Mouse (Mus musculus) embryonic facial prominence, embryonic 13.5 days (tissue): Measurements from ENCODE around the gene Fgb. TPM values are rescaled to one million over a fixed set of nuclear protein-coding genes. Genes with fewer than 3 reads are reported as not detected.

Source experiments
- ATAC-seq: fragments of 200-750 bp; cut with Nextera tagmentation; 2 replicates; pipeline ENCODE4 v1.8.0; 2017; ENCODE audit warnings: low read depth; ENCODE audit not compliant: insufficient number of reproducible peaks, insufficient read depth, low FRiP score, low TSS enrichment
- H3K27ac ChIP-seq: fragments of 300-500 bp; sonication (generic); 2 replicates; pipeline ENCODE4 v1.5.1; 2015; ENCODE audit warnings: moderate library complexity, mild to moderate bottlenecking, inconsistent platforms
- H3K27me3 ChIP-seq: fragments of 300-500 bp; sonication (generic); 2 replicates; pipeline ENCODE4 v1.6.1; 2015; ENCODE audit warnings: mild to moderate bottlenecking, inconsistent platforms
- H3K36me3 ChIP-seq: fragments of 300-500 bp; sonication (generic); 2 replicates; pipeline ENCODE4 v1.6.1; 2015; ENCODE audit warnings: mild to moderate bottlenecking, inconsistent platforms
- H3K4me1 ChIP-seq: fragments of 300-500 bp; sonication (generic); 2 replicates; pipeline ENCODE4 v1.6.1; 2015; ENCODE audit warnings: inconsistent platforms
- H3K4me2 ChIP-seq: fragments of 300-500 bp; sonication (generic); 2 replicates; pipeline ENCODE4 v1.6.1; 2015; ENCODE audit warnings: moderate library complexity, mild to moderate bottlenecking, inconsistent platforms
- H3K4me3 ChIP-seq: fragments of 300-500 bp; sonication (generic); 2 replicates; pipeline ENCODE4 v1.5.1; 2015; ENCODE audit warnings: mild to moderate bottlenecking, inconsistent platforms
- H3K9ac ChIP-seq: fragments of 300-500 bp; sonication (generic); 2 replicates; pipeline ENCODE4 v1.6.1; 2015; ENCODE audit warnings: mild to moderate bottlenecking, inconsistent platforms
- H3K9me3 ChIP-seq: fragments of 300-500 bp; sonication (generic); 2 replicates; pipeline ENCODE4 v1.6.1; 2016; ENCODE audit warnings: inconsistent platforms
- WGBS: fragments of 180-500 bp; shearing (Covaris S2); methylation state at CpG from one replicate; pipeline ENCODE4 v1.1.7; 2015; ENCODE audit warnings: mixed read lengths; 5-methylcytosine and 5-hydroxymethylcytosine counted together
- polyA plus RNA-seq: library from polyadenylated mRNA; unstranded; fragments of >200 nt; fragmentation: Nextera tagmentation; extraction: Ambion mirVana; gene quantifications from 2 replicates; pipeline ENCODE4 v1.2.1, GENCODE M21; 2015

Fgb gene
- polyA plus RNA-seq, 1 experiment from 2014 or later: not detected

- no peak within 1 kb of the TSS for H3K9ac ChIP-seq
- no peak within 1 kb of the TSS for H3K4me2 ChIP-seq
- no peaks in the 10 kb centered on the region for H3K36me3 ChIP-seq
- H3K4me3 ChIP-seq: no peak within 1 kb of the TSS
- H3K27ac ChIP-seq: no peak within 1 kb of the TSS
- ATAC-seq: no peak
- WGBS: 74% methylated on average over 9 of the region's 9 CpGs
- H3K27me3 ChIP-seq: no peaks in the 10 kb centered on the region
- no peaks in the 10 kb centered on the region for H3K9me3 ChIP-seq
- no peaks in the 10 kb centered on the region for H3K4me1 ChIP-seq
Observed at GRCm38 (mm10) chr3:83025475-83026301, 24.0 kb downstream of the Fgb start, which contains the start of gene Fga. Gene Fga, plus strand, starts transcription at chr3:83026076.

GRCm38 (mm10) chr3:83025036-83025435, 24.6 kb downstream of the Fgb start:
- ATAC-seq: no peak
- Histone ChIP-seq H3K4me3 (no peak overlapping the region), H3K27me3 (no peaks in the 10 kb centered on the region), H3K27ac (no peak overlapping the region), H3K4me2 (no peak overlapping the region), H3K9ac (no peak overlapping the region), H3K4me1 (no peaks in the 10 kb centered on the region), H3K36me3 (no peaks in the 10 kb centered on the region), H3K9me3 (no peaks in the 10 kb centered on the region)
- 70% methylated on average over 6 of the region's 6 CpGs for WGBS

DNA sequence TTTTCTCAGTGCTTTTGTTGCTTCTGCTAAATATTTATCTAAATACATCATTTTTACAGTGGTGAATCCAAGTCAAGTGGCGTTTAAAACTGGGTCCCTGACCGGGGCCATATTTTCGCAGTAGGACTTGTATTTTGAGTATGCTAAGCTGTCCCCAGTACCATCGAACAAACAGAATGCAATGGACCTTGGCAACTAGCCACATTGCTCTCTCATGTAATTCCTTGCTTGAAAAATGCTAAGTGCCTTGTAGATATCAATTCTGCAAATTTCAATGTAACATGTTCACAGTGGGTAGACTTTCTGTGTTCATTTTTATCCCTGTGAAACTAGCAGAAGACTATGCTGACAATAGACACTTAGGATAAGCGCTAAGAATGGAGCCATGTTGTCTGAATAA, 28.5 kb downstream of the Fgb start:
- no peaks in the 10 kb centered on the region for H3K9me3 ChIP-seq
- H3K27ac ChIP-seq: no peak overlapping the region
- no peaks in the 10 kb centered on the region for H3K4me1 ChIP-seq
- H3K27me3 ChIP-seq: no peaks in the 10 kb centered on the region
- H3K9ac ChIP-seq: no peak overlapping the region
- 92% methylated on average over 5 of the region's 5 CpGs for WGBS
- ATAC-seq: no peak
- no peaks in the 10 kb centered on the region for H3K36me3 ChIP-seq
- no peak overlapping the region for H3K4me3 ChIP-seq
- H3K4me2 ChIP-seq: no peak overlapping the region

DNA sequence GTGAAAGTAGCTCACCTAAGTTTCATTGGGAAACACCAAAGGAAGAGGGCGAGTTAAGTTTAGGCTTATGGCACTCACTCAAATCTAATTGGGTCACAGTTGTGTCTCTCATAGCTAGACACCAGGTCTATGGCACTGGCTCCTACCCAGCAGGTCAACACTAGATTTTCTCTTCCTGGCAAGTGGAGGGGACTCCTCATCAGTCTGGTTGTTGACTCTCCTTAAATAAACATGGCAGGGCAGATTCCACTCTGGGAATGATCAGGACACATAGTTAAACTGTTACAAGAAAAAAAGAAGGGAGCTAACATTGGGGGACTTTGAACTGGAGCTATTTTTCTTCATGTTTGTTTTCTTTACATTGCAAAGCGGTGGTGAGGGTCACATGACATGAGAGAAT, 29.3 kb downstream of the Fgb start:
- Histone ChIP-seq H3K4me3 (no peak overlapping the region), H3K27me3 (no peaks in the 10 kb centered on the region), H3K4me2 (no peak overlapping the region), H3K9me3 (no peaks in the 10 kb centered on the region), H3K4me1 (no peaks in the 10 kb centered on the region), H3K36me3 (no peaks in the 10 kb centered on the region), H3K27ac (no peak overlapping the region), H3K9ac (no peak overlapping the region)
- ATAC-seq: no peak
- WGBS: 82% methylated on average over 2 of the region's 2 CpGs

- Histone ChIP-seq H3K4me3 (no peak overlapping the region), H3K27ac (no peak overlapping the region), H3K9me3 (no peaks in the 10 kb centered on the region), H3K4me2 (no peak overlapping the region), H3K27me3 (no peaks in the 10 kb centered on the region), H3K9ac (no peak overlapping the region), H3K36me3 (no peaks in the 10 kb centered on the region), H3K4me1 (no peaks in the 10 kb centered on the region)
- no peak for ATAC-seq
- 79% methylated on average over 1 of the region's 1 CpGs for WGBS
Observed at GRCm38 (mm10) chr3:83016236-83016635, 33.4 kb downstream of the Fgb start.

DNA sequence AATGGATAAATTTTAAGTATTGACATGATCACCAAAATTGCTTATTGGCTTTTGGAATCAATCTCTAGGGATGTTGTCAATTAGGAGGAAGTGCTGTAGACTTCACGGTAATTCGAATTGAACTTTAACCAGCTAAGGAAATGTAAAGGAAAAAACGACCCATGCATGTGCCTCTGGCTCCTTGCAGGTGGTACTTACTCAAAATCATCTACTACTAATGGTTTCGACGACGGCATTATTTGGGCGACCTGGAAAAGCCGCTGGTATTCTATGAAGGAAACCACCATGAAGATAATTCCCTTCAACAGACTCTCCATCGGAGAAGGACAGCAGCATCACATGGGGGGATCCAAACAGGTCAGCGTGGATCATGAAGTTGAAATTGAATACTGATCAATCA, 35.7 kb downstream of the Fgb start:
- H3K9me3 ChIP-seq: no peaks in the 10 kb centered on the region
- H3K27ac ChIP-seq: no peak overlapping the region
- no peaks in the 10 kb centered on the region for H3K4me1 ChIP-seq
- no peak overlapping the region for H3K4me2 ChIP-seq
- ATAC-seq: no peak
- H3K36me3 ChIP-seq: no peaks in the 10 kb centered on the region
- H3K27me3 ChIP-seq: no peaks in the 10 kb centered on the region
- H3K4me3 ChIP-seq: no peak overlapping the region
- no peak overlapping the region for H3K9ac ChIP-seq
- 82% methylated on average over 10 of the region's 10 CpGs for WGBS

GRCm38 (mm10) chr3:83012636-83013035, 37.0 kb downstream of the Fgb start:
- Histone ChIP-seq H3K4me2 (no peak overlapping the region), H3K27me3 (no peaks in the 10 kb centered on the region), H3K9me3 (no peaks in the 10 kb centered on the region), H3K27ac (no peak overlapping the region), H3K36me3 (no peaks in the 10 kb centered on the region), H3K4me3 (no peak overlapping the region), H3K9ac (no peak overlapping the region), H3K4me1 (no peaks in the 10 kb centered on the region)
- WGBS: 92% methylated on average over 19 of the region's 19 CpGs
- ATAC-seq: no peak

- WGBS: 47% methylated on average over 4 of the region's 4 CpGs
- Histone ChIP-seq H3K4me1 (no peaks in the 10 kb centered on the region), H3K27ac (no peak overlapping the region), H3K9ac (no peak overlapping the region), H3K27me3 (no peaks in the 10 kb centered on the region), H3K9me3 (no peaks in the 10 kb centered on the region), H3K4me3 (no peak overlapping the region), H3K36me3 (no peaks in the 10 kb centered on the region), H3K4me2 (no peak overlapping the region)
- no peak for ATAC-seq
Observed at GRCm38 (mm10) chr3:83011565-83011964, 38.1 kb downstream of the Fgb start.

DNA sequence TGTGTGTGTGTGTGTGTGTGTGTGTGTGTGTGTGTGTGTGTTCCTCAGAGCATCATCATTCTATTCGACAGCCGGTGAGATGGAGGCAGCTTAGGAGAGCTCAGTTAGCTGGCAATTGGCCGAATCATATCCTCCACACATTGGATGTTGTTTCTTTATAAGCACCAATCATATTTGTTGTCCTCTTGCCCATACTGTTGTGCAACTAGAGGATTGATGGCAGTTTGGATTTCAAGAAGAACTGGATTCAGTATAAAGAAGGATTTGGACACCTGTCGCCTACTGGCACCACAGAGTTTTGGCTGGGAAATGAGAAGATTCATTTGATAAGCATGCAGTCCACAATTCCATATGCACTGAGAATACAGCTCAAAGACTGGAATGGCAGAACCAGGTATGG, 38.5 kb downstream of the Fgb start:
- Histone ChIP-seq H3K36me3 (no peaks in the 10 kb centered on the region), H3K9me3 (no peaks in the 10 kb centered on the region), H3K4me1 (no peaks in the 10 kb centered on the region), H3K4me2 (no peak overlapping the region), H3K27ac (no peak overlapping the region), H3K9ac (no peak overlapping the region), H3K4me3 (no peak overlapping the region), H3K27me3 (no peaks in the 10 kb centered on the region)
- WGBS: 87% methylated on average over 4 of the region's 4 CpGs
- no peak for ATAC-seq

DNA sequence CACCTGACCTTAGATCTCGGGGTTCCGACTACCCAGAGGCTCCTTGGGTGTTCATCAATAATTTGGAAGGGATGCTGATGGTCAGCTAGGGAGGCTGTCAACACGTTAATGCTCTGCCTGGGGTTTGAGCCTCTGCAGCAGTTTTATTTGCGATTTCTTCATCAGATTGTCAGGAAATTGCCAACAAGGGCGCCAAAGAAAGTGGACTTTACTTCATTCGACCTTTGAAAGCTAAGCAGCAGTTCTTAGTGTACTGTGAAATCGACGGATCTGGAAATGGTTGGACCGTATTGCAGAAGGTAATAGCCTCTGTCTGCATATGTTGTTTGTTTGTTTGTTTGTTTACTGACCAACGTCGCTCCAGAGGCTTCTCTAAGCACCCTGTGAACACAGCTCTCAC, 39.4 kb downstream of the Fgb start:
- WGBS: 82% methylated on average over 11 of the region's 11 CpGs
- Histone ChIP-seq H3K4me1 (no peaks in the 10 kb centered on the region), H3K9ac (no peak overlapping the region), H3K9me3 (no peaks in the 10 kb centered on the region), H3K36me3 (no peaks in the 10 kb centered on the region), H3K27ac (no peak overlapping the region), H3K4me3 (no peak overlapping the region), H3K4me2 (no peak overlapping the region), H3K27me3 (no peaks in the 10 kb centered on the region)
- ATAC-seq: no peak

- Histone ChIP-seq H3K36me3 (no peaks in the 10 kb centered on the region), H3K4me2 (no peak within 1 kb of the TSS), H3K9me3 (no peaks in the 10 kb centered on the region), H3K9ac (no peak within 1 kb of the TSS), H3K27me3 (no peaks in the 10 kb centered on the region), H3K27ac (no peak within 1 kb of the TSS), H3K4me3 (no peak within 1 kb of the TSS), H3K4me1 (no peaks in the 10 kb centered on the region)
- 36% methylated on average over 7 of the region's 7 CpGs for WGBS
- no peak for ATAC-seq
Observed at GRCm38 (mm10) chr3:83007557-83007956, 42.1 kb downstream of the Fgb start, which contains the start of gene Fgg. Gene Fgg, plus strand, starts transcription at chr3:83007724.

DNA sequence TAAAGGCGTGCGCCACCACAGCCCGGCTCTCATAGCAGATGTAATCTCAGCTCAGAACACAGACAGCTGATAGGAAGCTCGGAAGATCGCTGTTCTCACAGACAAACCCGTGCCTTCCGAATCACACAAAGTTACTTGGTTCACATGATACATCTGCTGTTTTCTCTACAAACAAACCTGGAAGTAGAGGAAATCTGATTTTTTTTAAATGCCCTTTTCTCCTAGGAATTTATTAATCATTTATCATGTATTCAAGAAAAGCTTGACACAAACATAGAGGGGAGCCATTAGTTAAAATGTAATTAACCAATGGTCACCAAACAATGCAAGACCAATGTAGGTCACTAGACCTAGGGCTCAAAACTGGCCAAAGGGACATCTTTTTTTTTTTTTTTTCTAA, 44.9 kb downstream of the Fgb start:
- Histone ChIP-seq H3K4me3 (no peak overlapping the region), H3K4me1 (no peaks in the 10 kb centered on the region), H3K36me3 (no peaks in the 10 kb centered on the region), H3K27ac (no peak overlapping the region), H3K9me3 (no peaks in the 10 kb centered on the region), H3K4me2 (no peak overlapping the region), H3K9ac (no peak overlapping the region), H3K27me3 (no peaks in the 10 kb centered on the region)
- no peak for ATAC-seq
- WGBS: 88% methylated on average over 7 of the region's 7 CpGs
